Mouse (Mus musculus): ENCODE data around the gene Sprr2j-ps.

The Sprr2j-ps gene

GRCm38 (mm10) chr3:92417782-92418181 is at the start of gene Sprr2j-ps:
Sprr2j-ps (plus strand) TSS chr3:92418082.
- DNase-seq (ENCODE audit: low read depth, low spot score), result peak; percentile 31

DNA sequence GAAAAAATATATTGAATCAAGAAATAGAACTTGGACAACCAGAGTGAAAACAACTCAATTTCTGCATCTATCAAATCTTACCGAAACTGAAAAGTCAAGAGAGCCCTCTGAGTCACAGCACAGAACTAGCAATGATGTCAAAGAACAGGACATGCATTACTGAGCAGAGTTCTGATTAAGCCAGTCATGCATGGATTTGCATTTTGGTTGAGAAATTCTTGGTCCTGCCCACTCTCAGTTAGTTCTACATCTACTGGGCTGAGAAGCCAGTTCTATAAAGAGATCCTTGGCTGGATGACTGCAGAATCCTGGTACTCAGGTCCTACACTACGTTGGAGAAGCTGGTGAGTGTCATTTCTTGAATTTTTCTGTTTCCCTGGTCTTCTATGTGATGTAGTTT is 44.3 kb upstream of the Sprr2j-ps start:
- DNase-seq (ENCODE audit: low read depth, low spot score), result no peak

- DNase-seq (ENCODE audit: low read depth, low spot score), result no peak
These were observed 32.5 kb upstream of the Sprr2j-ps start, which contains the start of gene Sprr2h for GRCm38 (mm10) chr3:92385385-92385784. Sprr2h (plus strand) TSS chr3:92385685.

DNA sequence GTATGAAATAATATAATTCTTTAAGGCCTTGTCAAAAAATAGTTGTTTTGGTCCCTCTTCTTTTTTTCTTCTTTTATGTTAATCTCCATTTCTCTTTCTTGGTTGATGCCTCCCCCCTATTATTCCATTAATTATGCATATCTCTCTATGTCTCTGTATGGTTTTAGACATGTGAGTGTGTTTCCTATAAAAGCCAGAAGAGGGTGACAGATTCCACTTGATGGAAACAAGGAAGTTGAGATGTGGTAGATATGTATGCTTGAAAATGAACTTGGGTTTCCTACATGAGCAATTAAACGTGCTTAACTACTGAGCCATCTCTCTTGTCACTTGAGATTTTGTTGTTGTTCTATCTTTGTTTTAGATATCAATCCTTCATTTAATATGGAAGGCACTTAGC is 23.6 kb upstream of the Sprr2j-ps start:
- DNase-seq (ENCODE audit: low read depth, low spot score), result peak; percentile 73

DNA sequence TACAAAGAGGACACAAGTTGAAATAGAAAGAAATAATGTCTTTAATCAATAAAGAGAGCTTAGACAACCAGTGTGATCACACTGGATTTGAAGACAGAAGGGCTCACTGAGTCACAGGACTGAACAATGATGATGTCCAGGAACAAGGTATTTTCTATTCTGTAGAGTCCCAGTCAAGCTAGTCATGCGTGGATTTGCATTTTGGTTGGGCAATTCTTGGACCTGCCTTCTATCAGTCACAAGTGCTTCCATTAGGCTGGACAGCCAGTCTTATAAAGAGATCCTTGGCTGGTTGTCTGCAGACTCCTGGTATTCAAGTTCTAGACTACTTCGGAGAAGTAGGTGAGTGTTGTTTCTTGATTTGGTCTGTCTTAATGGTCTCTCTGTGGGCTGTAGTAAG is 10.2 kb upstream of the Sprr2j-ps start, which contains the start of gene Sprr2i:
Gene Sprr2i, plus strand, starts transcription at position 301 of the 400 bp plus-strand sequence.
- DNase-seq (ENCODE audit: low read depth, low spot score), result no peak

DNA sequence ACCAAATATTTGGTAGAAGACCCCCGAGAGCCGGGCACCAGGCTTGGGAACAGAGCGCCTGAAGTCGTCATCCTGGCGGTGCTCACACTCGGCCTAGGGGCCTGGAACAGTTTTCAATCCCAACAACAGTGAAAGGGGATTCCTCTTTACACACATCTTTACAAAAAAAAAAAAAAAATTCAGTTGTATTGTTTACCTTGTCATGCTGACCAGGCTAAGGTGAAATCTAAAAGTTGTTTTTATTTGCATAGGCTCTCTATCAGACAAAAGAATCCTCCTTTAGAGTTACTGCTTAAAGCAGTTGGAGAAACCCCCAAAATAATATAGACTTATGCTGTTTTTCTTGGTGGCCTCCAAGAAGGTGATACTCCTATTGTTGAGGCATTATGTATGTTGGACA is 11.4 kb downstream of the Sprr2j-ps start, which contains the start of gene Gm9774:
Gene Gm9774, minus strand, starts transcription at position 101 of the 400 bp plus-strand sequence.
- DNase-seq (ENCODE audit: low read depth, low spot score), result no peak

GRCm38 (mm10) chr3:92432282-92432681 is 14.4 kb downstream of the Sprr2j-ps start, which contains the start of gene Sprr2k:
Sprr2k (plus strand) TSS chr3:92432582.
- peak; percentile 46 for DNase-seq (ENCODE audit: low read depth, low spot score)

GRCm38 (mm10) chr3:92438689-92439088 is 20.8 kb downstream of the Sprr2j-ps start, which contains the start of gene Sprr1b:
Sprr1b (minus strand) TSS chr3:92438789.
- DNase-seq (ENCODE audit: low read depth, low spot score), result no peak

DNA sequence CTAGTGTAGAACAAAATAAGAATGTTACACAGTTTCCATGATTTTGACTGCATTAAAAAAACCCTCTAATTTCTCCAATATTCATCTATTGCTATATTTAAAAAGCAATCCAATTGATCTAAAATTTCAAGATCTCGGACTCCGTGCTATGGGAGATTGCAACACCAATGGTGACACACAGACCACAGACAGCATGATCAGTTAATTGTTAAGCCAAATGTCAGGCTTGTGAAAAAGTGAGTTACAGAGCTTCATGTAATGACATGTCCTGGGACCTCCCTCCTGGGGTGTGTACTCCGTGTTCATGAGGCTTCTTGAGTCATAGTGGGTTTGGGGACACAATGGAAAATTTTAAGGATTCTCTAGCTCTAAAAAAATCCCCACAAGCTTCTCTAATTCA is 22.3 kb downstream of the Sprr2j-ps start:
- no peak for DNase-seq (ENCODE audit: low read depth, low spot score)

- DNase-seq (ENCODE audit: low read depth, low spot score), result peak; percentile 49
These were observed 37.3 kb downstream of the Sprr2j-ps start for GRCm38 (mm10) chr3:92455151-92455550.

DNA sequence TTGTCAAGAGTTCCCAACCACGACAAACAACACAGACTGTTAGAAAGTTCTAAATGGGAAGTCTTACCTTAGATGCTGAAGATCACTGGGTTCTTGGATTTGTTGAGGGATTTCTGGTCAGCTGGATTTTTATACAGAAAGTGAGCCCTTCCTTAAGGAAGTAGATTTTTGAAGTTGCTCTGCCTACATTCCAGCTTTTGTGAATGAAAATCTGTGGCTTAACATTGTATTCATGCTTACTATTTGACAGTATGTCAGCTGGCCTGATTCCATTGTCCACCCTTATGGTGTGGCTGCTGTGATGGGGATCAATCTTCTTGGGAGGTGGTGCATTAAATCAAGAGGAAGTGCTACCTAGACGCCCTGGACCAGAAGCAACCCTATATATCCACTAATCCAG is 40.7 kb downstream of the Sprr2j-ps start, which contains the start of gene Sprr3:
Gene Sprr3, minus strand, starts transcription at position 101 of the 400 bp plus-strand sequence.
- DNase-seq (ENCODE audit: low read depth, low spot score), result no peak

GRCm38 (mm10) chr3:92466576-92466975 is 48.7 kb downstream of the Sprr2j-ps start:
- DNase-seq (ENCODE audit: low read depth, low spot score), result peak; percentile 74

DNA sequence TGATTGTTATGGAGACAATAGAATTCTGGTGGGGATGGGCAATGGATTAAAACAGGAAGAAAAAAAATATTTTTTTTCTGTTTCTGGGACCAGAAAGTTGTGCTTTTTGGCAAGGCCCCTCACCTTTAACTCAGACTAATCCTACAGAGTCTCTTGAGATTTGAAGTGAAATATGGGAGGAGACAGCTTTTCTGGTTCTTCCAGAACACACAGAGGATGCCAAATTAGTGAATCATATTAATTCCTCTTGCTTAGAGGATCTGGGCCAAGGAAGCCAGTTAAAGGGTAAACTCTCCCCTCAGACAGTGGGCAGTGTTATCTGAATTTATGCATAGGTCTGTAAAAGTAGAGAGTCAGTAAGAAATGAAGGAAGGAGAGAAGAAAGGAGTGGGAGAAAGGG is 49.5 kb downstream of the Sprr2j-ps start:
- DNase-seq (ENCODE audit: low read depth, low spot score), result peak; percentile 73

Data from 3T3-L1 (cell line).